Mouse (Mus musculus): ENCODE results near the gene Ddx47. TPM values are rescaled to one million over a fixed set of nuclear protein-coding genes. Genes with fewer than 3 reads are reported as not detected.

The Ddx47 gene
- polyA plus RNA-seq, 1 experiment from 2014 or later = 78.4 TPM

- no peak for ATAC-seq (ENCODE audit: low FRiP score)
- no peak overlapping the region for H3K4me3 ChIP-seq
- H3K9me3 ChIP-seq = no peaks in the 10 kb centered on the region
- H3K4me2 ChIP-seq = no peak overlapping the region
- no peaks in the 10 kb centered on the region for H3K4me1 ChIP-seq (replicated peaks)
- no peaks in the 10 kb centered on the region for H3K36me3 ChIP-seq
- no peak overlapping the region for H3K27ac ChIP-seq
- no peaks in the 10 kb centered on the region for H3K27me3 ChIP-seq
- no peak overlapping the region for H3K9ac ChIP-seq
- WGBS = 84% methylated on average over 3 of the region's 3 CpGs
Observed at GRCm38 (mm10) chr6:135053789-135054188, 42.4 kb downstream of the Ddx47 start.

- Histone ChIP-seq H3K36me3 (no peaks in the 10 kb centered on the region), H3K4me1 (replicated peaks) (no peaks in the 10 kb centered on the region), H3K4me2 (no peak overlapping the region), H3K27me3 (no peaks in the 10 kb centered on the region), H3K9ac (no peak overlapping the region), H3K9me3 (no peaks in the 10 kb centered on the region), H3K27ac (no peak overlapping the region), H3K4me3 (no peak overlapping the region)
- ATAC-seq (ENCODE audit: low FRiP score) = no peak
- WGBS = 82% methylated on average over 4 of the region's 4 CpGs
Observed at GRCm38 (mm10) chr6:135055882-135056281, 44.5 kb downstream of the Ddx47 start.

GRCm38 (mm10) chr6:135060728-135061127 lies 49.3 kb downstream of the Ddx47 start:
- Histone ChIP-seq H3K9ac (no peak overlapping the region), H3K4me1 (replicated peaks) (peaks cover 8% of the 10 kb centered on the region), H3K36me3 (no peaks in the 10 kb centered on the region), H3K27me3 (peaks cover 23% of the 10 kb centered on the region), H3K27ac (no peak overlapping the region), H3K4me2 (no peak overlapping the region), H3K9me3 (no peaks in the 10 kb centered on the region), H3K4me3 (no peak overlapping the region)
- no peak for ATAC-seq (ENCODE audit: low FRiP score)
- 93% methylated on average over 4 of the region's 4 CpGs for WGBS

GRCm38 (mm10) chr6:135064621-135065020 lies 53.2 kb downstream of the Ddx47 start:
- H3K4me3 ChIP-seq = no peak overlapping the region
- H3K4me2 ChIP-seq = peak overlapping the region; percentile 70; the same call in 1 of the 2 replicates
- ATAC-seq (ENCODE audit: low FRiP score) = no peak
- WGBS = 68% methylated on average over 12 of the region's 12 CpGs
- no peak overlapping the region for H3K9ac ChIP-seq
- no peak overlapping the region for H3K27ac ChIP-seq
- H3K9me3 ChIP-seq = no peaks in the 10 kb centered on the region
- peaks cover 44% of the 10 kb centered on the region for H3K27me3 ChIP-seq
- peaks cover 13% of the 10 kb centered on the region for H3K4me1 ChIP-seq (replicated peaks)
- no peaks in the 10 kb centered on the region for H3K36me3 ChIP-seq

- Histone ChIP-seq H3K36me3 (no peaks in the 10 kb centered on the region), H3K9me3 (no peaks in the 10 kb centered on the region), H3K4me2 (peak within 1 kb of the TSS; percentile 70), H3K9ac (peak within 1 kb of the TSS; percentile 65), H3K27me3 (peaks cover 44% of the 10 kb centered on the region), H3K27ac (no peak within 1 kb of the TSS), H3K4me1 (replicated peaks) (peaks cover 13% of the 10 kb centered on the region), H3K4me3 (peak within 1 kb of the TSS; percentile 43)
- ATAC-seq (ENCODE audit: low FRiP score) = 0 out of 2 replicates have a peak, but pooled peaks have one; percentile 59
- WGBS = 1% methylated on average over 44 of the region's 44 CpGs
Observed at GRCm38 (mm10) chr6:135065236-135065957, 54.0 kb downstream of the Ddx47 start, which contains the start of gene Gprc5a. TSS of gene Gprc5a (plus strand) at chr6:135065651.

GRCm38 (mm10) chr6:135066795-135067445 lies 55.5 kb downstream of the Ddx47 start:
- H3K4me1 ChIP-seq (replicated peaks) = peaks cover 13% of the 10 kb centered on the region
- WGBS = 23% methylated on average over 6 of the region's 6 CpGs
- no peaks in the 10 kb centered on the region for H3K36me3 ChIP-seq
- no peak overlapping the region for H3K4me3 ChIP-seq
- H3K27me3 ChIP-seq = peaks cover 44% of the 10 kb centered on the region
- no peak overlapping the region for H3K27ac ChIP-seq
- H3K9me3 ChIP-seq = no peaks in the 10 kb centered on the region
- H3K4me2 ChIP-seq = no peak overlapping the region
- no peak for ATAC-seq (ENCODE audit: low FRiP score)
- H3K9ac ChIP-seq = no peak overlapping the region

- Histone ChIP-seq H3K9ac (no peak overlapping the region), H3K4me1 (replicated peaks) (peaks cover 13% of the 10 kb centered on the region), H3K27ac (no peak overlapping the region), H3K27me3 (peaks cover 44% of the 10 kb centered on the region), H3K9me3 (no peaks in the 10 kb centered on the region), H3K4me3 (no peak overlapping the region), H3K4me2 (no peak overlapping the region), H3K36me3 (no peaks in the 10 kb centered on the region)
- 92% methylated on average over 5 of the region's 5 CpGs for WGBS
- ATAC-seq (ENCODE audit: low FRiP score) = no peak
Observed at GRCm38 (mm10) chr6:135068221-135068620, 56.8 kb downstream of the Ddx47 start.

- Histone ChIP-seq H3K4me3 (no peak overlapping the region), H3K36me3 (no peaks in the 10 kb centered on the region), H3K27me3 (peaks cover 30% of the 10 kb centered on the region), H3K4me1 (replicated peaks) (peaks cover 13% of the 10 kb centered on the region), H3K9ac (no peak overlapping the region), H3K9me3 (no peaks in the 10 kb centered on the region), H3K4me2 (no peak overlapping the region), H3K27ac (no peak overlapping the region)
- no peak for ATAC-seq (ENCODE audit: low FRiP score)
- WGBS = 53% methylated on average over 6 of the region's 6 CpGs
Observed at GRCm38 (mm10) chr6:135069856-135070255, 58.4 kb downstream of the Ddx47 start.

- H3K9me3 ChIP-seq = no peaks in the 10 kb centered on the region
- H3K36me3 ChIP-seq = no peaks in the 10 kb centered on the region
- H3K4me2 ChIP-seq = no peak overlapping the region
- peaks cover 9% of the 10 kb centered on the region for H3K4me1 ChIP-seq (replicated peaks)
- H3K27ac ChIP-seq = no peak overlapping the region
- WGBS = 68% methylated on average over 2 of the region's 2 CpGs
- ATAC-seq (ENCODE audit: low FRiP score) = no peak
- H3K4me3 ChIP-seq = no peak overlapping the region
- H3K27me3 ChIP-seq = peaks cover 25% of the 10 kb centered on the region
- no peak overlapping the region for H3K9ac ChIP-seq
Observed at GRCm38 (mm10) chr6:135070347-135070746, 58.9 kb downstream of the Ddx47 start.

Other genes starting within 250 kb of the Ddx47 start
- 5.5 and 5.7 TPM in 2 replicates for gene Dusp16, start 219.0 kb upstream of the Ddx47 start, polyA plus RNA-seq (2015; fragmentation: Nextera tagmentation; extraction: Ambion mirVana)
- gene Crebl2, start 181.5 kb upstream of the Ddx47 start, polyA plus RNA-seq (2015; fragmentation: Nextera tagmentation; extraction: Ambion mirVana) = 3.8 and 4.8 TPM in 2 replicates
- gene Gpr19, start 113.0 kb upstream of the Ddx47 start, polyA plus RNA-seq (2015; fragmentation: Nextera tagmentation; extraction: Ambion mirVana) = 39.0 and 45.1 TPM in 2 replicates
- 27.1 and 27.2 TPM in 2 replicates for gene Cdkn1b, start 91.2 kb upstream of the Ddx47 start, polyA plus RNA-seq (2015; fragmentation: Nextera tagmentation; extraction: Ambion mirVana)
- 3.2 and 3.8 TPM in 2 replicates for gene Apold1, start 29.9 kb upstream of the Ddx47 start, polyA plus RNA-seq (2015; fragmentation: Nextera tagmentation; extraction: Ambion mirVana)
- gene Gprc5a, start 54.0 kb downstream of the Ddx47 start, polyA plus RNA-seq (2015; fragmentation: Nextera tagmentation; extraction: Ambion mirVana) = 0.72 and 1.1 TPM in 2 replicates
- not detected in 2 replicates for gene Gprc5d, start 106.7 kb downstream of the Ddx47 start, polyA plus RNA-seq (2015; fragmentation: Nextera tagmentation; extraction: Ambion mirVana)
- 85.5 and 87.9 TPM in 2 replicates for gene Fam234b, start 186.4 kb downstream of the Ddx47 start, polyA plus RNA-seq (2015; fragmentation: Nextera tagmentation; extraction: Ambion mirVana)
- gene Hebp1, start 186.4 kb downstream of the Ddx47 start, polyA plus RNA-seq (2015; fragmentation: Nextera tagmentation; extraction: Ambion mirVana) = 2.9 and 4.2 TPM in 2 replicates
- 0.19 and 0.32 TPM in 2 replicates for gene Gsg1, start 242.7 kb downstream of the Ddx47 start, polyA plus RNA-seq (2015; fragmentation: Nextera tagmentation; extraction: Ambion mirVana)